8 mouse cellular contexts compared by ENCODE assay signal in genomic region chr13:31458883-31459282, GRCm38 (mm10).
DNase-seq lines count a peak whose midpoint lies in the region; ATAC-seq lines count a peak whose summit lies in the region.

No protein-coding gene starts in this region.

- DNase-seq in frontal cortex, postnatal 25 days (ENCODE audit: low spot score in 2 of 2): no peak
- DNase-seq in ovary, adult 18-20 months (ENCODE audit: low spot score): peak; percentile 50
- DNase-seq in ovary, postnatal 10 days (ENCODE audit: low spot score): no peak
- DNase-seq in left cerebral cortex, postnatal 25 days (ENCODE audit: low spot score in 2 of 2): peak; percentile 4 to 37
- DNase-seq in right cerebral cortex, postnatal 4 days: peak; percentile 13
- DNase-seq in cerebellum, adult 8-10 months: no peak
- no peak for DNase-seq in urinary bladder, postnatal 25 days (ENCODE audit: low spot score)

- intact Hi-C loops in left cerebral cortex, postnatal 25 days (cut with DNase I): no loop called here

- ATAC-seq in frontal cortex, adult (ENCODE audit: low TSS enrichment): peak; percentile 76

Comparison
In these comparisons a context has a peak if more than half of its experiments do, and no peak if none do; other contexts are left out.
1. DNase-seq: peak in ovary, adult 18-20 months (single experiment), left cerebral cortex, postnatal 25 days (2 of 2) and right cerebral cortex, postnatal 4 days (single experiment); none in frontal cortex, postnatal 25 days (0 of 2), ovary, postnatal 10 days (single experiment), cerebellum, adult 8-10 months (single experiment) and urinary bladder, postnatal 25 days (single experiment).